Mouse (Mus musculus) erythroid progenitor cell, adult 5-6 weeks (primary cell): ENCODE results near the gene Pkp3. TPM values are rescaled to one million over a fixed set of nuclear protein-coding genes. Genes with fewer than 3 reads are reported as not detected.

Experiments
- ATAC-seq: replicated peaks from 2 replicates; pipeline ENCODE4 v1.8.0; 2016; ENCODE audit warnings: moderate number of reproducible peaks, mild to moderate bottlenecking, moderate TSS enrichment, inconsistent platforms; ENCODE audit not compliant: poor library complexity, low FRiP score, severe bottlenecking
- total RNA-seq, 2 experiments: library from RNA; stranded (forward) in 1 of 2; stranded (reverse) in 1 of 2; fragments of 150-400 nt in 1 of 2; fragments of 186-747, 209-891 nt in 1 of 2; gene quantifications; 2 replicates each; pipeline versions ENCODE4 v1.2.3 to v1.2.4; 2015 to 2017; ENCODE audit warnings: low replicate concordance in 2 of 2

Pkp3 gene
- total RNA-seq, 2 experiments from 2014 or later, result 0.91 TPM; not detected in 1

DNA sequence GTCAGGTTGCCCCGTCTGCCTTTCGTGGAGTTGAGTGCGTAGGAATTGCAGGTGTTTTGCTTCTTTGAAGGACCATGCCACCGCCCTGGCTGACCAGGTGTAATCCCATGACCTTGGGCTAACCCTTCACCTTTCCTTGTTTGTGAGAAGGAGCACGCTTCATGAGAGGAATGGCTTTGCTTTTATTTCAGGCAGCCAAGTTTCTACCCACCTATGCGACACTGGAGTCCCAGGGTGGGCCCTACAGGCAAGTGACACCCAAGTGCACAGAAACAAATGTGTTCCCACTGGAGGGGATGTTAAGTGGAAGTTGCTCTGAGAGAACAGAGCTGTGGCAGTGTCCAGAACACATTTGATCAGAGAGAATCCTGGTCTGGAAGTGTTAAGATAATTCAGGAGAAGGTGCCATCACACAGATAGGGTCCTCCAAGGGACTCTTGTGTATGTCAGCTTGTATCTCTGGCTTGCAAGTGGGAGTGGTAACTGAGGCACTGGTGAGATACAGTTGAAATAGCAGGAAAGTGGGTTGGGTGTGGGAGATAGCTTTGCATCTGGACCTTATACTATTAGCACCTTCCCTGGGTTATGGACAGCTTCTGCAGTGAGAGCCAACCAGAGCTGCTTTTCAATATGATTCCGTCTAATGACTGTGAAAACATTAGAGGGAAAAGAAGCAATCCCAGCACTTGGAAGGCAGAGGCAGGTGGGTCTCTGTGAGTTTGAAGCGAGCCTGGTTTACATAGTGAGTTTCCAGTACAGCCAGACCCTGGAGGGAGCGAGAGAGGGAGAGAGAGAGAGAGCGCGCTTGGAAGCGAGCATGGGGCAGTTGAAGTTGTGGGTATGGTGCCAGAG is 54.1 kb downstream of the Pkp3 start:
- peak; percentile 85 for ATAC-seq

Other genes starting within 250 kb of the Pkp3 start
Only the 30 nearest of the 34 such genes appear.
- gene Odf3, start 230.4 kb upstream of the Pkp3 start, total RNA-seq (2015; ENCODE audit: low replicate concordance), result not detected in 2 replicates
- gene Odf3, start 230.4 kb upstream of the Pkp3 start, total RNA-seq (2017; ENCODE audit: low replicate concordance), result not detected in 2 replicates
- not detected in 2 replicates for gene Gm45785, start 221.9 kb upstream of the Pkp3 start, total RNA-seq (2015; ENCODE audit: low replicate concordance)
- gene Gm45785, start 221.9 kb upstream of the Pkp3 start, total RNA-seq (2017; ENCODE audit: low replicate concordance), result 2.8 TPM in 1 of 2 replicates, not detected in the other
- gene Ric8a, start 221.3 kb upstream of the Pkp3 start, total RNA-seq (2015; ENCODE audit: low replicate concordance), result 19.1 and 49.5 TPM in 2 replicates
- 12.1 and 22.2 TPM in 2 replicates for gene Ric8a, start 221.3 kb upstream of the Pkp3 start, total RNA-seq (2017; ENCODE audit: low replicate concordance)
- 7.6 and 9.2 TPM in 2 replicates for gene Bet1l, start 220.6 kb upstream of the Pkp3 start, total RNA-seq (2015; ENCODE audit: low replicate concordance)
- gene Bet1l, start 220.6 kb upstream of the Pkp3 start, total RNA-seq (2017; ENCODE audit: low replicate concordance), result 9.0 and 9.4 TPM in 2 replicates
- gene Psmd13, start 196.2 kb upstream of the Pkp3 start, total RNA-seq (2015; ENCODE audit: low replicate concordance), result 74.2 and 90.1 TPM in 2 replicates
- 136 and 162 TPM in 2 replicates for gene Psmd13, start 196.2 kb upstream of the Pkp3 start, total RNA-seq (2017; ENCODE audit: low replicate concordance)
- gene Sirt3, start 195.9 kb upstream of the Pkp3 start, total RNA-seq (2015; ENCODE audit: low replicate concordance), result 14.4 and 16.3 TPM in 2 replicates
- gene Sirt3, start 195.9 kb upstream of the Pkp3 start, total RNA-seq (2017; ENCODE audit: low replicate concordance), result 6.5 and 13.5 TPM in 2 replicates
- not detected in 2 replicates for gene Cox8b, start 177.8 kb upstream of the Pkp3 start, total RNA-seq (2015; ENCODE audit: low replicate concordance)
- not detected in 2 replicates for gene Cox8b, start 177.8 kb upstream of the Pkp3 start, total RNA-seq (2017; ENCODE audit: low replicate concordance)
- gene Nlrp6, start 157.3 kb upstream of the Pkp3 start, total RNA-seq (2015; ENCODE audit: low replicate concordance), result not detected in 2 replicates
- not detected in 2 replicates for gene Nlrp6, start 157.3 kb upstream of the Pkp3 start, total RNA-seq (2017; ENCODE audit: low replicate concordance)
- gene Pgghg, start 136.8 kb upstream of the Pkp3 start, total RNA-seq (2015; ENCODE audit: low replicate concordance), result 0.72 TPM in 1 of 2 replicates, not detected in the other
- 0.90 and 1.3 TPM in 2 replicates for gene Pgghg, start 136.8 kb upstream of the Pkp3 start, total RNA-seq (2017; ENCODE audit: low replicate concordance)
- gene Ifitm5, start 127.9 kb upstream of the Pkp3 start, total RNA-seq (2015; ENCODE audit: low replicate concordance), result not detected in 2 replicates
- gene Ifitm5, start 127.9 kb upstream of the Pkp3 start, total RNA-seq (2017; ENCODE audit: low replicate concordance), result not detected in 2 replicates
- not detected in 2 replicates for gene Gm45717, start 122.3 kb upstream of the Pkp3 start, total RNA-seq (2015; ENCODE audit: low replicate concordance)
- gene Gm45717, start 122.3 kb upstream of the Pkp3 start, total RNA-seq (2017; ENCODE audit: low replicate concordance), result not detected in 2 replicates
- gene Ifitm2, start 122.2 kb upstream of the Pkp3 start, total RNA-seq (2015; ENCODE audit: low replicate concordance), result 61.6 and 73.4 TPM in 2 replicates
- gene Ifitm2, start 122.2 kb upstream of the Pkp3 start, total RNA-seq (2017; ENCODE audit: low replicate concordance), result 14.5 and 51.7 TPM in 2 replicates
- gene Ifitm1, start 111.0 kb upstream of the Pkp3 start, total RNA-seq (2015; ENCODE audit: low replicate concordance), result 31.0 TPM in 1 of 2 replicates, not detected in the other
- gene Ifitm1, start 111.0 kb upstream of the Pkp3 start, total RNA-seq (2017; ENCODE audit: low replicate concordance), result 0.90 and 20.6 TPM in 2 replicates
- gene Ifitm3, start 67.4 kb upstream of the Pkp3 start, total RNA-seq (2015; ENCODE audit: low replicate concordance), result 156 and 271 TPM in 2 replicates
- 73.5 and 106 TPM in 2 replicates for gene Ifitm3, start 67.4 kb upstream of the Pkp3 start, total RNA-seq (2017; ENCODE audit: low replicate concordance)
- gene Ifitm6, start 60.3 kb upstream of the Pkp3 start, total RNA-seq (2015; ENCODE audit: low replicate concordance), result 172 and 212 TPM in 2 replicates
- gene Ifitm6, start 60.3 kb upstream of the Pkp3 start, total RNA-seq (2017; ENCODE audit: low replicate concordance), result 65.6 and 95.9 TPM in 2 replicates
- not detected in 2 replicates for gene Gm17387, start 49.1 kb upstream of the Pkp3 start, total RNA-seq (2015; ENCODE audit: low replicate concordance)
- not detected in 2 replicates for gene Gm17387, start 49.1 kb upstream of the Pkp3 start, total RNA-seq (2017; ENCODE audit: low replicate concordance)
- not detected in 2 replicates for gene B4galnt4, start 17.1 kb upstream of the Pkp3 start, total RNA-seq (2015; ENCODE audit: low replicate concordance)
- gene B4galnt4, start 17.1 kb upstream of the Pkp3 start, total RNA-seq (2017; ENCODE audit: low replicate concordance), result 0.26 TPM in 1 of 2 replicates, not detected in the other
- 4.2 and 10.5 TPM in 2 replicates for gene Sigirr, start 22.4 kb downstream of the Pkp3 start, total RNA-seq (2015; ENCODE audit: low replicate concordance)
- gene Sigirr, start 22.4 kb downstream of the Pkp3 start, total RNA-seq (2017; ENCODE audit: low replicate concordance), result 1.5 TPM in 1 of 2 replicates, not detected in the other
- gene Ano9, start 39.6 kb downstream of the Pkp3 start, total RNA-seq (2015; ENCODE audit: low replicate concordance), result not detected in 2 replicates
- gene Ano9, start 39.6 kb downstream of the Pkp3 start, total RNA-seq (2017; ENCODE audit: low replicate concordance), result not detected in 2 replicates
- gene Ptdss2, start 44.2 kb downstream of the Pkp3 start, total RNA-seq (2015; ENCODE audit: low replicate concordance), result 278 and 380 TPM in 2 replicates
- gene Ptdss2, start 44.2 kb downstream of the Pkp3 start, total RNA-seq (2017; ENCODE audit: low replicate concordance), result 309 and 327 TPM in 2 replicates
- gene Rnh1, start 94.6 kb downstream of the Pkp3 start, total RNA-seq (2015; ENCODE audit: low replicate concordance), result 9.6 and 16.2 TPM in 2 replicates
- 3.7 and 20.5 TPM in 2 replicates for gene Rnh1, start 94.6 kb downstream of the Pkp3 start, total RNA-seq (2017; ENCODE audit: low replicate concordance)
- 39.8 and 94.4 TPM in 2 replicates for gene Hras, start 115.8 kb downstream of the Pkp3 start, total RNA-seq (2015; ENCODE audit: low replicate concordance)
- gene Hras, start 115.8 kb downstream of the Pkp3 start, total RNA-seq (2017; ENCODE audit: low replicate concordance), result 40.5 and 47.2 TPM in 2 replicates
- gene Lrrc56, start 115.9 kb downstream of the Pkp3 start, total RNA-seq (2015; ENCODE audit: low replicate concordance), result 8.3 and 8.8 TPM in 2 replicates
- gene Lrrc56, start 115.9 kb downstream of the Pkp3 start, total RNA-seq (2017; ENCODE audit: low replicate concordance), result 3.6 and 5.8 TPM in 2 replicates
- 1.8 TPM in 1 of 2 replicates, not detected in the other for gene Lmntd2, start 135.9 kb downstream of the Pkp3 start, total RNA-seq (2015; ENCODE audit: low replicate concordance)
- gene Lmntd2, start 135.9 kb downstream of the Pkp3 start, total RNA-seq (2017; ENCODE audit: low replicate concordance), result 2.2 TPM in 1 of 2 replicates, not detected in the other
- gene Rassf7, start 137.6 kb downstream of the Pkp3 start, total RNA-seq (2015; ENCODE audit: low replicate concordance), result 33.1 and 33.9 TPM in 2 replicates
- 10.9 and 13.4 TPM in 2 replicates for gene Rassf7, start 137.6 kb downstream of the Pkp3 start, total RNA-seq (2017; ENCODE audit: low replicate concordance)
- gene Phrf1, start 150.6 kb downstream of the Pkp3 start, total RNA-seq (2015; ENCODE audit: low replicate concordance), result 80.1 and 114 TPM in 2 replicates
- 63.5 and 90.0 TPM in 2 replicates for gene Phrf1, start 150.6 kb downstream of the Pkp3 start, total RNA-seq (2017; ENCODE audit: low replicate concordance)
- 52.8 and 81.4 TPM in 2 replicates for gene Irf7, start 188.3 kb downstream of the Pkp3 start, total RNA-seq (2015; ENCODE audit: low replicate concordance)
- 68.6 and 76.5 TPM in 2 replicates for gene Irf7, start 188.3 kb downstream of the Pkp3 start, total RNA-seq (2017; ENCODE audit: low replicate concordance)
- not detected in 2 replicates for gene Cdhr5, start 198.6 kb downstream of the Pkp3 start, total RNA-seq (2015; ENCODE audit: low replicate concordance)
- not detected in 2 replicates for gene Cdhr5, start 198.6 kb downstream of the Pkp3 start, total RNA-seq (2017; ENCODE audit: low replicate concordance)
- not detected in 2 replicates for gene Sct, start 200.9 kb downstream of the Pkp3 start, total RNA-seq (2015; ENCODE audit: low replicate concordance)
- not detected in 2 replicates for gene Sct, start 200.9 kb downstream of the Pkp3 start, total RNA-seq (2017; ENCODE audit: low replicate concordance)
- gene Drd4, start 213.8 kb downstream of the Pkp3 start, total RNA-seq (2015; ENCODE audit: low replicate concordance), result not detected in 2 replicates
- not detected in 2 replicates for gene Drd4, start 213.8 kb downstream of the Pkp3 start, total RNA-seq (2017; ENCODE audit: low replicate concordance)